Mouse (Mus musculus): ENCODE results near the gene Gm14214. TPM values are rescaled to one million over a fixed set of nuclear protein-coding genes. Genes with fewer than 3 reads are reported as not detected.
A peak's percentile ranks its signal among the peaks of the same experiment; 100 is the strongest.

Gene Gm14214
- total and polyA plus RNA-seq, 2 experiments: not detected

DNA sequence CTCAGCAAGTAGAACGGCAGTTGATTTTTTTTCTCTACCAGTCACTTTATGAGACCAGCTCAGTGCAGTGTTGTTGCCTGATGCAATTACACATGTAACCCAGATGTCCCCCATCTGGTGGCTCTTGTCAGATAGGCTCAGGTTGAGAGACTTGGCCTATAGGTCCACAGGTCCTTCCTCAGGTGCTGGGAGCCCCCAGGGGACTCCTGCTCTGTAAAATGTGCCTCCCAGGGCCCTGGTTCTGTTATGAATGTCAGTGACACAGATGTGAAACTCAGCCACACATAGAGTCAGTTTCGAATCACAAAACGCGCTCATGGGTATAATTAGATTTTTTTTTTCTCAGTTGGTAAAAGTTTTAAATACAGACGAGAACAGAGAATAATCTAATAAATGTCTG, 12.1 kb downstream of the Gm14214 start:
- H3K79me2 ChIP-seq (ENCODE audit: control insufficient read depth, insufficient read depth, low read length): no peaks in the 10 kb centered on the region
- TF ChIP-seq POLR2A (IDR thresholded peaks at IDR 0.05; ENCODE audit: extremely low read depth, insufficient read depth, low read length) (no peak), CTCF (IDR thresholded peaks at IDR 0.05; ENCODE audit: low read depth, low read length) (no peak)
- DNase-seq (ENCODE audit: extremely low read depth, low read depth, low spot score): no peak
- no peak overlapping the region for H3K27ac ChIP-seq (replicated peaks; ENCODE audit: insufficient read depth, low read depth, low read length)
- H3K27me3 ChIP-seq (ENCODE audit: control insufficient read depth, insufficient read depth, low read length): no peaks in the 10 kb centered on the region
- 88% methylated on average over 5 of the region's 5 CpGs for WGBS
- H3K4me1 ChIP-seq (ENCODE audit: control insufficient read depth, insufficient read depth, low read length): no peaks in the 10 kb centered on the region
- H3K36me3 ChIP-seq (ENCODE audit: control insufficient read depth, insufficient read depth, low read length): no peaks in the 10 kb centered on the region
- H3K4me3 ChIP-seq (ENCODE audit: insufficient read depth, low read depth, low read length): no peak overlapping the region
- H3K9ac ChIP-seq (ENCODE audit: low read depth, low read length): no peak overlapping the region

DNA sequence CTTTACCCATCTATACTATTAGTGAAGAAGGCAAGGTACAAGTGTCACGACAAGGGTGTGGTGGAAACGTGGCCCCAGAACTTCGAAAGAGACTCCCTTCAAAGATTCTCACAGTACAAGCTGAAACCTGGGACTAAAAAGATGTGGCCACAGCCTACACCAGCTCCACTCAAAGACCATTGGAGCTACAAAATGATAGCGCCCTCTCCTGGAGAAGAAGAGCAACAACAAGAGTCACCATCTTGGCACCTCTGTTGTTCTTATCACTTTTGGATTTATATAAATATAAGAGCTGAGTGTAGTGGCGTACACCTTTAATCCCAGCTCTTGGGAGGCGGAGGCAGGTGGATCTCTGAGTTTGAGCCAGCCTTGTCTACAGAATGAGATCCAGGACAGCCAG, 14.0 kb downstream of the Gm14214 start:
- Histone ChIP-seq H3K27me3 (ENCODE audit: control insufficient read depth, insufficient read depth, low read length) (no peaks in the 10 kb centered on the region), H3K27ac (replicated peaks; ENCODE audit: insufficient read depth, low read depth, low read length) (no peak overlapping the region), H3K4me1 (ENCODE audit: control insufficient read depth, insufficient read depth, low read length) (no peaks in the 10 kb centered on the region), H3K79me2 (ENCODE audit: control insufficient read depth, insufficient read depth, low read length) (no peaks in the 10 kb centered on the region), H3K4me3 (ENCODE audit: insufficient read depth, low read depth, low read length) (no peak overlapping the region), H3K36me3 (ENCODE audit: control insufficient read depth, insufficient read depth, low read length) (no peaks in the 10 kb centered on the region), H3K9ac (ENCODE audit: low read depth, low read length) (no peak overlapping the region)
- 76% methylated on average over 6 of the region's 6 CpGs for WGBS
- no peak for DNase-seq (ENCODE audit: extremely low read depth, low read depth, low spot score)
- TF ChIP-seq CTCF (IDR thresholded peaks at IDR 0.05; ENCODE audit: low read depth, low read length) (0 out of 2 replicates have a peak, but pooled peaks have one; percentile 14), POLR2A (IDR thresholded peaks at IDR 0.05; ENCODE audit: extremely low read depth, insufficient read depth, low read length) (no peak)

DNA sequence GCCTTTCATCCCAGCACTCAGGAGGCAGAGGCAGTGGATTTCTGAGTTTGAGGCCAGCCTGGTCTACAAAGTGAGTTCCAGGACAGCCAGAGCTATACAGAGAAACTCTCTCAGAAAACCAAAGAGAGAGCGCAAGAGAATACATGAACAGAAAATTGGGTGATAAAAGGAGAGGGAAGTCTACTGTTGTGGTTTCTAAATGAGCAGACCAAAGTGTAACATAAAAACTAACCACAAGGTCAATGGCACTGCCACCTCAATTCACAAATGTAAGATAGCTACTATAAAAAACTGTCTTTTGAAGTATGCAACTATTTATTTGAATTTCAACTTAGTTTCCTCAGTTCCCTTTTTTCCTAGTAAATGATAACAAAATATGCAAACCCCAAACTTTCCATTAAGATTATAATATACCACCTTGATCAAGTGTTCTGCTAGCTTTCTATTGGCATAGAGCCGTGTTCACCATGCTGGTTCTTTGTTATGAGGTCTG, 15.7 kb downstream of the Gm14214 start:
- H3K4me3 ChIP-seq (ENCODE audit: insufficient read depth, low read depth, low read length): no peak overlapping the region
- H3K27ac ChIP-seq (replicated peaks; ENCODE audit: insufficient read depth, low read depth, low read length): no peak overlapping the region
- no peaks in the 10 kb centered on the region for H3K79me2 ChIP-seq (ENCODE audit: control insufficient read depth, insufficient read depth, low read length)
- no peaks in the 10 kb centered on the region for H3K27me3 ChIP-seq (ENCODE audit: control insufficient read depth, insufficient read depth, low read length)
- 87% methylated on average over 2 of the region's 2 CpGs for WGBS
- no peak overlapping the region for H3K9ac ChIP-seq (ENCODE audit: low read depth, low read length)
- no peak for DNase-seq (ENCODE audit: extremely low read depth, low read depth, low spot score)
- H3K4me1 ChIP-seq (ENCODE audit: control insufficient read depth, insufficient read depth, low read length): no peaks in the 10 kb centered on the region
- H3K36me3 ChIP-seq (ENCODE audit: control insufficient read depth, insufficient read depth, low read length): no peaks in the 10 kb centered on the region
- TF ChIP-seq CTCF (IDR thresholded peaks at IDR 0.05; ENCODE audit: low read depth, low read length) (no peak), POLR2A (IDR thresholded peaks at IDR 0.05; ENCODE audit: extremely low read depth, insufficient read depth, low read length) (no peak)

DNA sequence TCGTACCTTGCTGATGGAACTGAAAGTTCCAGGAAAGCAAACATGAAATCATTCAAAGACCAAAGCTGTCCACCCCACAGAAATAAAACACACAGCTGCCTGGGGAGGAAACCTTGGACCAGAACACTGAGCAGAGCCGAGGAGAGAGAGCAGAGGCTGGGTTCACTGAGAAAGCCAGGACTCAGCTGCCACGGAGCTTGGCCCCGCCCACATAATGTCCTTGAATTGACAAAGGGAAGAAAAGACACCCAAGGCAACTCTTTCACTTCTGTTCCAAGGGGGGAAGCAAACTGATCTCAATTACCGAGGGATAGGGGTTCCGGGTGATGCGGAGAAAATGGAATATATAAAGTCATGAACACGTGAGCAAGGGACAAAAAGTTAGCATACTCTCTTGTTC, 17.9 kb downstream of the Gm14214 start:
- no peak for DNase-seq (ENCODE audit: extremely low read depth, low read depth, low spot score)
- Histone ChIP-seq H3K4me3 (ENCODE audit: insufficient read depth, low read depth, low read length) (no peak overlapping the region), H3K36me3 (ENCODE audit: control insufficient read depth, insufficient read depth, low read length) (no peaks in the 10 kb centered on the region), H3K27ac (replicated peaks; ENCODE audit: insufficient read depth, low read depth, low read length) (no peak overlapping the region), H3K4me1 (ENCODE audit: control insufficient read depth, insufficient read depth, low read length) (no peaks in the 10 kb centered on the region), H3K27me3 (ENCODE audit: control insufficient read depth, insufficient read depth, low read length) (no peaks in the 10 kb centered on the region), H3K79me2 (ENCODE audit: control insufficient read depth, insufficient read depth, low read length) (no peaks in the 10 kb centered on the region), H3K9ac (ENCODE audit: low read depth, low read length) (no peak overlapping the region)
- TF ChIP-seq POLR2A (IDR thresholded peaks at IDR 0.05; ENCODE audit: extremely low read depth, insufficient read depth, low read length) (no peak), CTCF (IDR thresholded peaks at IDR 0.05; ENCODE audit: low read depth, low read length) (no peak)
- 57% methylated on average over 8 of the region's 8 CpGs for WGBS

DNA sequence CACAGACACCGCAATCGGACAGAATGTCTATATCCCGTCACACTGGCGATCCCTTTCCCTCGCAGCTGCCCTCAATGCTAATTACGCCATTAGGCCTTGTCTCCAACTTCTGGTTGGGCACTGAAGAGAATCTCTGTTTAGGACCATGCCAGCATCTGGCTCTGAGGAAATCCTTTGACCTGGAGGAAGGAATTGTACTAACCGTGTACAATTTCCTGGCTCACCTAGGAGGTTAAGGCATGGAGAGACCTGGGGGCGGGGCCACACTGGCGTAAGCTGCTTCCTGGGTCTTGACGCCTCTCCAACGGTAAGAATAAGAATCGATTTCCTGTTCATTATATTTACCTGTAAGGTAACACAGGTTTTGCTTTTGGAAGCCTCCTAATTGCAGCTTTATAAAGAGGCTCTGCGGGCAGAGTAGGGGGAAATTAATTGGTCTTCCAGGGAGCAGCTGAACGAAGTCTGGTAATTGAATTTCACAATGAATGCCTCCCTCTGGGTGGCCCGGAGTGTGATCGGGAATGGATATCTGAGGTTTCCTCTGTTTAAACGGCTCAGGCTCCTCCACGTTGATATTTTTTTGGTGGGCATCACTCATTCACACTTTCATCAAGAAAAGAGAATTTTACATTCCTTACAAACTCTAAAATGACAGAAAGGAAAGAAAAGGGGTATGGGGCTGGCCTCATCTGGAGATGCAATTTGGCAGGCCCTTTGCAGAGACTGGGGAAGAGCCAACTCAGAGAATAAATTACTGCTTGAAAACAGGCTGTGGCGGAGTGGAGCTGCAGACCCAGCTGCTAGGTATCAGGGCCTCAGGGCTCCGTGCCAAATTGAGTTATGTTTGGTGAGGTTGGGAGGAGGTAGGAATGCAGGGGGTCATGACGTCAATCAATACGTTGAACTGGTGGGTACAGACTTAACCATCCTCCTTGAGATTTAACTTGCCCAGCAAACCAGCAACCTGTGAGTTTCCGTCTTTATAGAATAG, 20.5 kb downstream of the Gm14214 start:
- Histone ChIP-seq H3K27me3 (ENCODE audit: control insufficient read depth, insufficient read depth, low read length) (no peaks in the 10 kb centered on the region), H3K4me3 (ENCODE audit: insufficient read depth, low read depth, low read length) (no peak overlapping the region), H3K27ac (replicated peaks; ENCODE audit: insufficient read depth, low read depth, low read length) (no peak overlapping the region), H3K79me2 (ENCODE audit: control insufficient read depth, insufficient read depth, low read length) (no peaks in the 10 kb centered on the region), H3K36me3 (ENCODE audit: control insufficient read depth, insufficient read depth, low read length) (no peaks in the 10 kb centered on the region), H3K4me1 (ENCODE audit: control insufficient read depth, insufficient read depth, low read length) (no peaks in the 10 kb centered on the region), H3K9ac (ENCODE audit: low read depth, low read length) (no peak overlapping the region)
- DNase-seq (ENCODE audit: extremely low read depth, low read depth, low spot score): no peak
- 78% methylated on average over 23 of the region's 23 CpGs for WGBS
- TF ChIP-seq CTCF (IDR thresholded peaks at IDR 0.05; ENCODE audit: low read depth, low read length): no peak
- TF ChIP-seq POLR2A (IDR thresholded peaks at IDR 0.05; ENCODE audit: extremely low read depth, insufficient read depth, low read length): no peak

DNA sequence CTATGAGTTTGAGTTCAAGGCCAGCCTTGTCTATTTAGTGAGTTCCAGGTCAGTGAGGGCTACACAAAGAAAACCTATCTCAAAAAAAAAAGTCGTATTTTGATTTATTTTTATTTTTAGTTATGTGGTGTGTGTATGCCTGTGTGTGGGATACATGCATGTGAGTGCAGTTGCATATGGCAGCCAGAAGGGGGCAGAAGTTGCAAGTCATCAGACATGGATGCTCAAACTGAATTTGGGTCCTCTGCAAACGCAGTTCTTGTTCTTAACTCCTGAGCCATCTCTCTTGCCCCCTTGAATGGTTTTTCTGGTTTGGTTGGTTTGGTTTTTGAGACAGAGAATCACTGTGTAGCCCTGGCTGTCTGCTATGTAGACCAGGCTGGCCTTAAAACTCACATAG, 21.4 kb downstream of the Gm14214 start:
- DNase-seq (ENCODE audit: extremely low read depth, low read depth, low spot score): no peak
- H3K4me3 ChIP-seq (ENCODE audit: insufficient read depth, low read depth, low read length): no peak overlapping the region
- H3K79me2 ChIP-seq (ENCODE audit: control insufficient read depth, insufficient read depth, low read length): no peaks in the 10 kb centered on the region
- TF ChIP-seq POLR2A (IDR thresholded peaks at IDR 0.05; ENCODE audit: extremely low read depth, insufficient read depth, low read length): no peak
- TF ChIP-seq CTCF (IDR thresholded peaks at IDR 0.05; ENCODE audit: low read depth, low read length): no peak
- H3K9ac ChIP-seq (ENCODE audit: low read depth, low read length): no peak overlapping the region
- H3K27me3 ChIP-seq (ENCODE audit: control insufficient read depth, insufficient read depth, low read length): no peaks in the 10 kb centered on the region
- H3K27ac ChIP-seq (replicated peaks; ENCODE audit: insufficient read depth, low read depth, low read length): no peak overlapping the region
- 100% methylated on average over 2 of the region's 2 CpGs for WGBS
- no peaks in the 10 kb centered on the region for H3K4me1 ChIP-seq (ENCODE audit: control insufficient read depth, insufficient read depth, low read length)
- H3K36me3 ChIP-seq (ENCODE audit: control insufficient read depth, insufficient read depth, low read length): no peaks in the 10 kb centered on the region

Data from liver, adult 2 months (tissue).